Mouse (Mus musculus) left cerebral cortex, postnatal 36 days (tissue): ENCODE measurements around the gene Nrbf2. TPM values are rescaled to one million over a fixed set of nuclear protein-coding genes. Genes with fewer than 3 reads are reported as not detected.

Source experiments
- DNase-seq, 2 experiments: peaks; one replicate each; pipeline ENCODE4 v3.0.0; 2021 to 2022; ENCODE audit warnings: low spot score in 2 of 2, mixed read lengths in 1 of 2
- intact Hi-C: fragments of 180-260 bp; cut with DNase I; formaldehyde crosslinking; loops from one replicate; pipeline ENCODE4 v1.15.1; 2025
- total RNA-seq, 2 experiments: library from RNA; stranded (reverse); gene quantifications; 2 replicates each; pipeline ENCODE4 v1.2.3; 2021

Nrbf2 gene
- total RNA-seq, 2 experiments from 2014 or later, result 17.8 to 18.1 TPM

DNA sequence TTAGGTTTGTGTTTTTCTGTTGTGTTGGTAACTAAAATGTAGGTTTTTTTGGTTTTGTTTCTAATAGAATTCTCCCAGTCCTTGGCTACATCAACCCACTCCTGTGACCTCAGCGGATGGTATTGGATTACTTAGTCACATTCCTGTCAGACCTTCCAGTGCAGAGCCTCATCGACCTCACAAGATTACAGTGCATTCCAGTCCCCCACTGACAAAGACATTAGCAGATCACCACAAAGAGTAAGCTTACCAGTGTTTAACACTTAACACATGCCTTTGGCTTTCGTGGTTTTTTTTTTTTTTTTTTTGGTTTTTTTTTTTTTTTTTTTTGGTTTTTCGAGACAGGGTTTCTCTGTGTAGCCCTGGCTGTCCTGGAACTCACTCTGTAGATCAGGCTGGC is 61.2 kb downstream of the Nrbf2 start:
- intact Hi-C loops, result no loop called here
- no peak for DNase-seq

- intact Hi-C loops, result no loop called here
- DNase-seq, result no peak
Observed at GRCm38 (mm10) chr10:67221284-67221683, 63.8 kb downstream of the Nrbf2 start.

DNA sequence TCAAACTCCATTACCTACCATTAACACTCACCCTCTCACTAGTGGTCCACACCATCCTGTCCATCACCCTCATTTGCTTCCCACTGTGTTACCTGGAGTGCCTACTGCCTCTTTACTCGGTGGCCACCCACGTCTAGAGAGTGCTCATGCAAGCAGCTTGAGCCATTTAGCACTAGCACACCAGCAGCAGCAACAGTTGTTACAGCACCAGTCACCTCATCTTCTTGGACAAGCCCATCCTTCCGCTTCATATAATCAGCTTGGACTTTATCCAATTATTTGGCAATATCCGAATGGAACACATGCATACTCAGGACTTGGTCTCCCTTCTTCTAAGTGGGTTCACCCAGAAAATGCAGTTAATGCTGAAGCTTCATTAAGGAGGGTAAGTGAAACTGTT is 64.9 kb downstream of the Nrbf2 start:
- intact Hi-C loops, result no loop called here
- DNase-seq, result no peak

DNA sequence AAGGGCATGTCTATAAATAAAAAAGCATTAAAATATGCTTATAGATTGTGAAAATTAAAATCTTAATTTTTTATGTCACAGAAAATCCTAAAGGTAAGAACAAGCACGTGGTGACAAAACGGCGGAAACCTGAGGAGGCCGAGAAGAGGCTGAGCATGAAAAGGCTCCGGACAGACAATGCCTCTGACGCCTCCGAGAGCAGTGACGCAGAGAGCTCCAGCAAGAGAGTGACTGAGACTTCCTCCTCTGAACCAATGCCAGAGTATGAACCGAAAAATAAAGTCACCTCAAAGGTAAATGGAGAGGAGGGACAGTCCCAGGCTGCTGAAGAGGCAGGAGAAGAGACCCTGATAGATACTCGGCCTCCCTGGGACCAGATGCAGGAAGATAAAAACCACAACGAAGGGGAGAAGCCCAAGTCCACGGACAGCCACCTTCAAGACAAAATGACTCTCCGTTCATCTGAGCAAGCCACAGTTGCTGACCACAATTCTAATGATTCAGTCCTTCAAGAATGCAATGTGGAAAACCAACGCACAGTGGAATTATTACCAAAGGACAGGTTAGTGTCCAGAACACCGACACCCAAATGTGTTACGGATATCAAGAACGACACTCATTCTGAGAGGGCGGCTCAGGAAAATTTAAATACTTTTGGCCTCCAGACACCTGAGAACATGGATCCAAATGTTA is 66.1 kb downstream of the Nrbf2 start:
- intact Hi-C loops, result loop anchor here (5.0 kb wide), 1 partner anchor 307 kb away; no protein-coding TSS in a partner anchor
- DNase-seq, result no peak

GRCm38 (mm10) chr10:67216872-67217271 is 68.2 kb downstream of the Nrbf2 start:
- intact Hi-C loops, result loop anchor here (5.0 kb wide), 1 partner anchor 305 kb away; no protein-coding TSS in a partner anchor
- DNase-seq, result no peak

Other genes starting within 250 kb of the Nrbf2 start
- 10 to 100 TPM; 71.2 to 96.3 TPM for gene Jmjd1c, start 189.2 kb downstream of the Nrbf2 start, total RNA-seq
- gene Reep3, start 188.4 kb downstream of the Nrbf2 start, total RNA-seq, result 10 to 100 TPM; 18.4 to 19.7 TPM